Mouse (Mus musculus) G1E (cell line): ENCODE measurements around the gene Setmar. TPM values are rescaled to one million over a fixed set of nuclear protein-coding genes. Genes with fewer than 3 reads are reported as not detected.

Source experiments
- ATAC-seq: 2 replicates; pipeline ENCODE4 v1.8.0; 2016; ENCODE audit warnings: mild to moderate bottlenecking; ENCODE audit not compliant: insufficient number of reproducible peaks, poor library complexity, low FRiP score, severe bottlenecking; ENCODE audit errors: extremely low read depth
- DNase-seq: peaks from one replicate; pipeline ENCODE4 v3.0.0; 2012; ENCODE audit warnings: low spot score
- H3K27me3 ChIP-seq: 2 replicates; pipeline ENCODE4 v1.6.1; 2012; ENCODE audit warnings: mild to moderate bottlenecking, low read length, inconsistent platforms; ENCODE audit not compliant: insufficient read depth
- H3K36me3 ChIP-seq: replicated peaks from 2 replicates; pipeline ENCODE3; 2012; ENCODE audit warnings: mild to moderate bottlenecking, inconsistent platforms
- H3K4me1 ChIP-seq: 2 replicates; pipeline ENCODE4 v1.6.1; 2012; ENCODE audit warnings: low read depth, low read length, inconsistent platforms, mixed read lengths; ENCODE audit not compliant: insufficient read depth
- H3K4me3 ChIP-seq: 2 replicates; pipeline ENCODE4 v1.5.1; 2012; ENCODE audit warnings: low read depth, mild to moderate bottlenecking, inconsistent platforms, low read length, moderate library complexity, mixed read lengths
- H3K9me3 ChIP-seq: replicated peaks from 2 replicates; pipeline ENCODE4 v1.6.1; 2012; ENCODE audit warnings: inconsistent platforms
- CTCF ChIP-seq: IDR thresholded peaks from 2 replicates; pipeline ENCODE4 v1.5.1; 2012; ENCODE audit warnings: low read depth, low read length, inconsistent platforms, mixed read lengths
- GATA1 ChIP-seq: IDR thresholded peaks from 2 replicates; pipeline ENCODE4 v1.6.1; 2012; ENCODE audit warnings: borderline replicate concordance, low read length, inconsistent platforms, mixed read lengths
- GATA2 ChIP-seq: IDR thresholded peaks from 2 replicates; pipeline ENCODE4 v1.6.1; 2012; ENCODE audit warnings: low read depth, low read length, inconsistent platforms, borderline replicate concordance
- POLR2AphosphoS5 ChIP-seq: IDR thresholded peaks from 2 replicates; pipeline ENCODE4 v1.6.1; 2012; ENCODE audit warnings: low read depth, low read length, inconsistent platforms; ENCODE audit not compliant: insufficient replicate concordance
- TAL1 ChIP-seq: conservative IDR thresholded peaks from 2 replicates; pipeline ENCODE4 v1.6.1; 2012; ENCODE audit warnings: low read depth, low read length, inconsistent platforms, mixed read lengths
- polyA plus RNA-seq: library from polyadenylated mRNA; stranded (reverse); fragments of >175 nt; gene quantifications from 2 replicates; pipeline ENCODE4 v1.2.3, GENCODE M21; 2012
- total RNA-seq, 2 experiments: library from RNA; stranded (forward) in 1 of 2; stranded (reverse) in 1 of 2; fragments of 200-1000 nt in 1 of 2; fragments of >200 nt in 1 of 2; fragmentation: Nextera tagmentation in 1 of 2; gene quantifications; 2 replicates each; pipeline ENCODE4 v1.2.3; 2014 to 2017

Gene Setmar
- total and polyA plus RNA-seq, 3 experiments: 0.25 to 7.5 (median 4.4) TPM

GRCm38 (mm10) chr6:108065583-108065982, 738 bp downstream of the Setmar start:
- no peaks in the 10 kb centered on the region for H3K9me3 ChIP-seq
- DNase-seq (peak; percentile 48), ATAC-seq (peak; percentile 30)
- no peaks in the 10 kb centered on the region for H3K27me3 ChIP-seq
- peaks cover 10% of the 10 kb centered on the region; the same call in 1 of the 2 replicates for H3K4me1 ChIP-seq
- no peaks in the 10 kb centered on the region for H3K36me3 ChIP-seq
- H3K4me3 ChIP-seq: peak overlapping the region; percentile 70
- TF ChIP-seq CTCF (no peak), TAL1 (no peak), GATA2 (no peak), GATA1 (no peak), POLR2AphosphoS5 (no peak)

GRCm38 (mm10) chr6:108070947-108071346, 6.1 kb downstream of the Setmar start:
- Histone ChIP-seq H3K4me1 (no peaks in the 10 kb centered on the region; the same call in 1 of the 2 replicates), H3K36me3 (peaks cover 9% of the 10 kb centered on the region), H3K9me3 (no peaks in the 10 kb centered on the region), H3K27me3 (no peaks in the 10 kb centered on the region), H3K4me3 (no peak overlapping the region)
- TF ChIP-seq GATA1 (no peak), POLR2AphosphoS5 (no peak), GATA2 (no peak), CTCF (no peak), TAL1 (no peak)
- DNase-seq (no peak), ATAC-seq (no peak)

DNA sequence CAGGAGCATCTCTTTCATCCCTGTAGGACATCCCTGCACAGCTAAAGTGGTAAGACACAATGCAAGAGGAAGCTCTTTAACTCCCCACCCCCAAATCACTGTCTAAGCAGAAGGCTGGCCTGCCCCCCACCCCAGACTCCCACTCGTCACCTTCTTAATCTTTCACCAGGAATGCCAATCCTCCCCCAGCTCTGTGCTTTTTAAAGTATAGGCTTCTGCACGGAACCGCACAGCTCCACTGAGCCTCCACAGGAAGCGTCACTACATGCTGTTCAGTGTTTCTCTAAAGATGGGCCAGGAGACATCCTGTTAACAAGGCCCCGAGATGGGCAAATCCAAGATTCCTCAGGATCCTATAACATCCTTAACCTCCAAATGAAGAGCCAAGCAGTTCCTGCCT, 8.2 kb downstream of the Setmar start:
- Histone ChIP-seq H3K36me3 (peaks cover 9% of the 10 kb centered on the region), H3K4me1 (no peaks in the 10 kb centered on the region), H3K27me3 (no peaks in the 10 kb centered on the region), H3K9me3 (no peaks in the 10 kb centered on the region), H3K4me3 (no peak overlapping the region)
- ATAC-seq (no peak), DNase-seq (no peak)
- TF ChIP-seq TAL1 (no peak), GATA1 (no peak), CTCF (no peak), GATA2 (no peak), POLR2AphosphoS5 (no peak)

DNA sequence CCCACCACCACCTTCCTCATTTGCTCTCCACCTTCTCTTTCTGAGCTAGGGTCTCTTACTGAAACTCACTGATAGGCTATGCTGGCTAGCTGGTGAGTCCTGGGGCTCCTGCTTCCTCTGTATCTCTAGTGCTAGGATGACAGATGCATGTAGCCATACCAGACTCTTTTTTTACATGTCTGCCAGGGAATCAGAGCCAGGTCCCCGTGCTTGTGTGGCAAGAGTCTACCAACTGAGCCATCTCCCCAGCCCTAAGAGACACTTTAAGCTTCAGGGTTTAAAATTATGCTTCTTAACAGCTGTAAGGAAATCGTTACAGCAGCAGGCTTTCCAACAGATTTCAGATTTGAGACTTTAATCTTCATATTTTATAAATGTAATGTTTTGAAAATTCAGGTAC, 9.1 kb downstream of the Setmar start:
- TF ChIP-seq GATA1 (no peak), GATA2 (no peak), TAL1 (no peak), CTCF (no peak), POLR2AphosphoS5 (no peak)
- Histone ChIP-seq H3K27me3 (no peaks in the 10 kb centered on the region), H3K4me3 (no peak overlapping the region), H3K36me3 (peaks cover 9% of the 10 kb centered on the region), H3K4me1 (no peaks in the 10 kb centered on the region), H3K9me3 (no peaks in the 10 kb centered on the region)
- ATAC-seq (no peak), DNase-seq (no peak)

- ATAC-seq: no peak
- H3K27me3 ChIP-seq: no peaks in the 10 kb centered on the region
- H3K4me1 ChIP-seq: no peaks in the 10 kb centered on the region
- no peaks in the 10 kb centered on the region for H3K9me3 ChIP-seq
- TF ChIP-seq CTCF (no peak), POLR2AphosphoS5 (no peak), TAL1 (no peak), GATA1 (no peak), GATA2 (no peak)
- DNase-seq: no peak
- peaks cover 9% of the 10 kb centered on the region for H3K36me3 ChIP-seq
- H3K4me3 ChIP-seq: no peak overlapping the region
Measured at GRCm38 (mm10) chr6:108074624-108075023, 9.8 kb downstream of the Setmar start.

- ATAC-seq: no peak
- H3K4me1 ChIP-seq: no peaks in the 10 kb centered on the region
Measured at GRCm38 (mm10) chr6:108075857-108076256, 11.0 kb downstream of the Setmar start.

GRCm38 (mm10) chr6:108091296-108091695, 26.5 kb downstream of the Setmar start:
- DNase-seq (no peak), ATAC-seq (no peak)
- H3K9me3 ChIP-seq: no peaks in the 10 kb centered on the region
- H3K4me3 ChIP-seq: no peak overlapping the region
- H3K27me3 ChIP-seq: peaks cover 5% of the 10 kb centered on the region
- no peaks in the 10 kb centered on the region for H3K36me3 ChIP-seq
- H3K4me1 ChIP-seq: no peaks in the 10 kb centered on the region
- TF ChIP-seq CTCF: no peak
- no peak for TF ChIP-seq GATA2
- TF ChIP-seq GATA1: no peak
- TF ChIP-seq POLR2AphosphoS5: no peak
- no peak for TF ChIP-seq TAL1

More at GRCm38 (mm10) chr6:108075857-108076256, 11.0 kb downstream of the Setmar start:
- no peaks in the 10 kb centered on the region for H3K9me3 ChIP-seq
- H3K27me3 ChIP-seq: no peaks in the 10 kb centered on the region
- no peak for DNase-seq
- no peak overlapping the region for H3K4me3 ChIP-seq
- TF ChIP-seq CTCF (no peak), GATA1 (no peak), GATA2 (no peak), TAL1 (no peak)
- H3K36me3 ChIP-seq: peaks cover 9% of the 10 kb centered on the region
